Mouse (Mus musculus) heart, postnatal 14 days (tissue): Measurements from ENCODE around the gene Pkig. TPM values are rescaled to one million over a fixed set of nuclear protein-coding genes. Genes with fewer than 3 reads are reported as not detected.
"Not testable (repeated sequence)": the region's sequence is repeated elsewhere in the genome, so short reads cannot be mapped to it uniquely, and the experiment has no call there.

Experiments
- DNase-seq, 2 experiments: peaks; one replicate each; pipeline ENCODE4 v3.0.0; 2021 to 2022
- intact Hi-C: fragments of 180-260 bp; cut with DNase I; formaldehyde crosslinking; loops from one replicate; pipeline ENCODE4 v1.15.1; 2025
- total RNA-seq, 2 experiments: library from RNA; stranded (reverse); gene quantifications; 2 replicates each; pipeline ENCODE4 v1.2.3; 2021

Pkig gene
- total RNA-seq, 2 experiments from 2014 or later, result 183 to 188 TPM

GRCm38 (mm10) chr2:163674397-163674796, 16.2 kb downstream of the Pkig start:
- no peak for DNase-seq
- intact Hi-C loops, result loop anchor here (2.0 kb wide), 1 partner anchor 16 kb away; no protein-coding TSS in a partner anchor

- peak in 1 of 2 experiments; percentile 31 for DNase-seq
- intact Hi-C loops, result loop anchor here (2.0 kb wide), 1 partner anchor 16 kb away; no protein-coding TSS in a partner anchor
Observed at GRCm38 (mm10) chr2:163675144-163675619, 17.0 kb downstream of the Pkig start.

- intact Hi-C loops, result loop anchor here (2.0 kb wide), 1 partner anchor 15 kb away; no protein-coding TSS in a partner anchor
- no peak for DNase-seq
Observed at GRCm38 (mm10) chr2:163675662-163676061, 17.5 kb downstream of the Pkig start.

GRCm38 (mm10) chr2:163676321-163676720, 18.1 kb downstream of the Pkig start:
- intact Hi-C loops, result no loop called here
- DNase-seq, result no peak

- intact Hi-C loops, result no loop called here
- DNase-seq, result no peak
Observed at GRCm38 (mm10) chr2:163676745-163677144, 18.6 kb downstream of the Pkig start.

- intact Hi-C loops, result no loop called here
- no peak for DNase-seq
Observed at GRCm38 (mm10) chr2:163682344-163682743, 24.2 kb downstream of the Pkig start.

GRCm38 (mm10) chr2:163685287-163685686, 27.1 kb downstream of the Pkig start:
- no peak for DNase-seq
- intact Hi-C loops, result no loop called here

GRCm38 (mm10) chr2:163685761-163686200, 27.6 kb downstream of the Pkig start:
- DNase-seq, result peak; percentile 51 to 64
- intact Hi-C loops, result no loop called here

- no peak for DNase-seq
- intact Hi-C loops, result no loop called here
Observed at GRCm38 (mm10) chr2:163686233-163686632, 28.0 kb downstream of the Pkig start.

- intact Hi-C loops, result no loop called here
- DNase-seq, result no peak
Observed at GRCm38 (mm10) chr2:163686886-163687285, 28.7 kb downstream of the Pkig start.

- intact Hi-C loops, DNase-seq: not testable (repeated sequence)
Observed at GRCm38 (mm10) chr2:163688377-163688776, 30.2 kb downstream of the Pkig start.

- intact Hi-C loops, result loop anchor here (2.0 to 5.0 kb wide), 2 partner anchors 15 to 32 kb away; partner anchors contain the start of gene Pkig
- no peak for DNase-seq
Observed at GRCm38 (mm10) chr2:163689771-163690170, 31.6 kb downstream of the Pkig start.

GRCm38 (mm10) chr2:163690409-163691304, 32.5 kb downstream of the Pkig start:
- intact Hi-C loops, result loop anchor here (2.0 to 5.0 kb wide), 2 partner anchors 16 to 33 kb away; partner anchors contain the start of gene Pkig
- DNase-seq, result no peak

- DNase-seq, result no peak
- intact Hi-C loops, result loop anchor here (2.0 to 5.0 kb wide), 2 partner anchors 17 to 35 kb away; partner anchors contain the start of gene Pkig
Observed at GRCm38 (mm10) chr2:163691846-163692605, 33.8 kb downstream of the Pkig start.

GRCm38 (mm10) chr2:163692873-163693612, 34.9 kb downstream of the Pkig start:
- no peak for DNase-seq
- intact Hi-C loops, result loop anchor here (5.0 kb wide), 1 partner anchor 36 kb away; the partner anchor contains the start of gene Pkig

GRCm38 (mm10) chr2:163693716-163694314, 35.6 kb downstream of the Pkig start:
- intact Hi-C loops, result loop anchor here (5.0 kb wide), 1 partner anchor 37 kb away; the partner anchor contains the start of gene Pkig
- peak in 1 of 2 experiments; percentile 33 for DNase-seq

GRCm38 (mm10) chr2:163696763-163697162, 38.6 kb downstream of the Pkig start:
- intact Hi-C loops, result no loop called here
- no peak for DNase-seq

- peak; percentile 45 to 53 for DNase-seq
- intact Hi-C loops, result no loop called here
Observed at GRCm38 (mm10) chr2:163697764-163698480, 39.7 kb downstream of the Pkig start.
